Mouse (Mus musculus): ENCODE measurements around the gene Tmem50b. TPM values are rescaled to one million over a fixed set of nuclear protein-coding genes. Genes with fewer than 3 reads are reported as not detected.

The Tmem50b gene
- polyA plus RNA-seq, 1 experiment from 2014 or later = 112 TPM

DNA sequence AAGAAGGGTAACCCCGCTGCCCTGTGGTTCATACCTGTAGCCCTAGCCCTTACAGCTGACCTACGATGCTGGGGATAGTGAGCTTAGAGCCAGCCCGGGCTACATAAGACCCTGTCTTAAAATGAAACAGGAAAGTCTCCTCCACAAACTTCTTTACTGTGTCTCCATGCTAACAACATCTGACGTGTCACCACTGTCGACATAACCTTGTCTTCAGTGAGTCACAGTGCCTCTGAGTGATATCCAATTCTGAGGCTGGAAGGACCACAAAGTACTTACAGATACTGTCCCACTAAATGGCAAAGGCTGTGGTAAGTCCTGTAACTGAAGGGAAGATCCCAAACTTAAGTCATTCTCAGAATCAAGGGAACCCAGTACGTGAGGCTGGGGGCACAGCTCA is 11.4 kb downstream of the Tmem50b start:
- H3K36me3 ChIP-seq = peaks cover 30% of the 10 kb centered on the region
- no peaks in the 10 kb centered on the region for H3K27me3 ChIP-seq (replicated peaks)
- WGBS = 92% methylated on average over 6 of the region's 6 CpGs
- H3K27ac ChIP-seq (replicated peaks) = no peak overlapping the region
- H3K4me1 ChIP-seq = no peaks in the 10 kb centered on the region
- H3K9me3 ChIP-seq (replicated peaks) = no peaks in the 10 kb centered on the region
- ATAC-seq (ENCODE audit: low FRiP score) = no peak
- no peak overlapping the region for H3K9ac ChIP-seq (replicated peaks)
- no peak overlapping the region for H3K4me2 ChIP-seq
- no peak overlapping the region for H3K4me3 ChIP-seq (replicated peaks)

DNA sequence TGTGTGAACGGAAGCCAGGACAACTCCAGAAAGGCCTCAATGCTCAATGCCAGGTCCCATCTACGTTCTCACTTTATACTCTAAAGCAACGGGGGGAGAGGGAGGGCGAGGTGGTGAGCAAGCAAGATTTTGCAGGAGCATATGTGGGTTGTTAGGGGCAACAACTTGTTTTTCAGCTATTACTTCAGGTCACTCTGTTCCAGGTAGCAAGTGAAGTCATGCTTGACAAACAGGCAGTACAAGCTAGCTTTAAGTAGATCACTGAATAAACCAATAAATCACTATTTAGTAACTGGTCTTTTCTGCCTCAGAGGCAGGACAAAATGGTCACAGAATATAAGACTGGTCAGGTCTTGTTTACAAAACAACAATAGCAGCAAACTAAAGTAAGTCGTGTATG is 12.0 kb downstream of the Tmem50b start:
- WGBS = 91% methylated on average over 5 of the region's 5 CpGs
- no peaks in the 10 kb centered on the region for H3K27me3 ChIP-seq (replicated peaks)
- peaks cover 36% of the 10 kb centered on the region for H3K36me3 ChIP-seq
- H3K9me3 ChIP-seq (replicated peaks) = no peaks in the 10 kb centered on the region
- H3K9ac ChIP-seq (replicated peaks) = no peak overlapping the region
- no peak overlapping the region for H3K27ac ChIP-seq (replicated peaks)
- no peak overlapping the region for H3K4me2 ChIP-seq
- no peaks in the 10 kb centered on the region for H3K4me1 ChIP-seq
- no peak overlapping the region for H3K4me3 ChIP-seq (replicated peaks)
- no peak for ATAC-seq (ENCODE audit: low FRiP score)

DNA sequence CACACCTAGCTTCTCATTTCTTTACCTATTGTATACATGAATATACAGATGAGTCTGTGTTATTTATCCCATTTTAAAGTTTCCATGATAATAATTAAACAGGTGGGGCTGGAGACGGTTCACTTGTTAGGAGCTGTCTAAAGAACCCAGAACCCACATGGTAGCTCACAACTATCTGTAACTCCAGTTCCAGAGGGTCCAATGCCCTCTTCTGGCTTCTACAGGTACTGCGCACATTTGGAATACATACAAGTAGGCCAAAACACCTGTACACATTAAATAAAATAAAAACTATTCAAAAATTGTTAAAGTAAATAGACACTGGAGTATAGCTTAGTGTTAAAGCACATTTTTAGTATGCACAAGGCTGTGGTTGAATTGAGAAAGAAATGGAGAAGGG is 15.3 kb downstream of the Tmem50b start:
- H3K4me2 ChIP-seq = no peak overlapping the region
- no peaks in the 10 kb centered on the region for H3K27me3 ChIP-seq (replicated peaks)
- no peak overlapping the region for H3K9ac ChIP-seq (replicated peaks)
- no peak for ATAC-seq (ENCODE audit: low FRiP score)
- H3K9me3 ChIP-seq (replicated peaks) = no peaks in the 10 kb centered on the region
- H3K27ac ChIP-seq (replicated peaks) = no peak overlapping the region
- 0 out of 2 replicates have a peak, but pooled peaks cover 4% of the 10 kb centered on the region for H3K4me1 ChIP-seq
- peaks cover 54% of the 10 kb centered on the region for H3K36me3 ChIP-seq
- no peak overlapping the region for H3K4me3 ChIP-seq (replicated peaks)
- WGBS = 70% methylated on average over 2 of the region's 2 CpGs

DNA sequence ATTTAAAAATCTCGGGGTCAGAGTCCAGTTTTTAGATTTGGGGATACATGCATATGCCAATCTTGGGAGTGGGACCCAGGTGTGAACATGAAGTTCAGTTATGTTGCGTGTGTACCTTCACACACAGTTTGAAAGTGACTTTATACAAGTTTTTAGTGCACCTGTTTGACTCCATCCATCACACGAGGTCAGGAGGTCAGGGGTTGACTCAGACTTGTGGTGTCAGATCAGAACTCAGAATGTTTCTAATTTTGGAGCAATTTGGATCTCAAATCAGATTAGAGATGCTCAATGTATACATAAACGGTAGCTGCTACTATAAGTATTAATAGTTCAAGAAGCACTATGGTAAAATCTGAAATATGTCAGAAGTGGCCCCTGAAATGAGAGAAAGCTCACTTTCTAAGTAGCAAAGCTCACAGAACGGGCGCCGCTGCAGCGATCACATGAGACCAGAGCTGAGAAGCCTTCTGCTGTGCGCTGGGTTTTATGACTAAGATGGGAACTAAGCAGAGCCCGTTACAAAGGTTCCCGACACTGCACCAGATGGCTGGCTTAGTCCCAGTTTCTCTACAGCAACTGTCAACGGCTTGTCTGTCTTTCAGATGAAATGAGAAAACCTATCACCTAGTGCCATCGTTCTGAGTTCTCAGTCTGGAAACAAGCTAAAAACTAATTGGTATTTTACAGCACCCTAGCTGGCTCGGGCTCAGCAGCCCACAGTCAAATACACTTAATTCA is 18.4 kb downstream of the Tmem50b start:
- no peak overlapping the region for H3K4me2 ChIP-seq
- 0 out of 2 replicates have a peak, but pooled peaks cover 4% of the 10 kb centered on the region for H3K4me1 ChIP-seq
- no peak overlapping the region for H3K27ac ChIP-seq (replicated peaks)
- H3K9ac ChIP-seq (replicated peaks) = no peak overlapping the region
- 62% methylated on average over 14 of the region's 14 CpGs for WGBS
- no peaks in the 10 kb centered on the region for H3K9me3 ChIP-seq (replicated peaks)
- H3K27me3 ChIP-seq (replicated peaks) = no peaks in the 10 kb centered on the region
- ATAC-seq (ENCODE audit: low FRiP score) = no peak
- no peak overlapping the region for H3K4me3 ChIP-seq (replicated peaks)
- peaks cover 49% of the 10 kb centered on the region for H3K36me3 ChIP-seq

DNA sequence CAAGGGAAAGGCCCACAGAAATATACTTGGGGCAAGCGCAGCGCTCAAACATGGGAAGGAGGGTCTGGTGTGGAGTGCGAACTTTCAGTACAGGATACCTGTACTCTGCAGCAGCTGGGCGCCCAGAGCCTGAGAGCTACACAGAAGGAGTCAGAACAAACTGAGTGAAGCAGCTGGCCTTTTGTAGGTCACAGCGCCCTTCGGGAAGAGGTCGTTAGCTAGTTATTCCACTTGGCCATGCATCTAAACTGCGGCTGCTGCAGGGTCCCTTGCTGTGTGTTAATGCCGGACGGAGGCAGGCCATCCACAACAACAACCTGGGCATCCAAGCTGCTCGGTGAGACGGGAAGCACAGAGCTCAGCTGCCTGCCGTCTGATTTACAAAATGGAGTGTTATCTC is 22.4 kb downstream of the Tmem50b start:
- Histone ChIP-seq H3K27me3 (replicated peaks) (no peaks in the 10 kb centered on the region), H3K9me3 (replicated peaks) (no peaks in the 10 kb centered on the region), H3K36me3 (peaks cover 40% of the 10 kb centered on the region), H3K4me3 (replicated peaks) (no peak overlapping the region), H3K4me2 (no peak overlapping the region), H3K4me1 (0 out of 2 replicates have a peak, but pooled peaks cover 4% of the 10 kb centered on the region), H3K9ac (replicated peaks) (no peak overlapping the region), H3K27ac (replicated peaks) (no peak overlapping the region; the same call in 1 of the 2 replicates)
- 49% methylated on average over 13 of the region's 13 CpGs for WGBS
- no peak for ATAC-seq (ENCODE audit: low FRiP score)

DNA sequence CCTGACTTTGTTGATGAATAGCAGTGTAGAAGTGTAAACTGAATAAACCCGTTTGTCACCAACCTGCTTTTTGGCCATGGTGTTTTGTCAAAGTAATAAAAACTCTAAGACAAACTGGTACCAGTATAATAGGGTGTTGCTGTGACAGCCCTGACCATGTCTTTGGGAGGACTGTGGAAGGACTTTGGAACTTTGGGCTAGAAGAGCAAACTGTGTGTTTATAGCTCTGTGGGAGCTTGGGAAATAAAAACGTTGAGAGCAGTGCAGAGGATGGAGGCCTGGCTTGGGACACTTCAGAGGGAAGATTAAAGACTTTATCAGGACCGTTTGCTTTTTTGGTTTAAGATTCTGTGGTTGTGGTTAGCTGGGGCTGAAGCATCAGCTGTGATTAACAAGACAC is 26.5 kb downstream of the Tmem50b start:
- H3K9ac ChIP-seq (replicated peaks) = no peak overlapping the region
- no peak overlapping the region for H3K27ac ChIP-seq (replicated peaks)
- no peaks in the 10 kb centered on the region for H3K4me1 ChIP-seq
- no peaks in the 10 kb centered on the region for H3K27me3 ChIP-seq (replicated peaks)
- H3K9me3 ChIP-seq (replicated peaks) = no peaks in the 10 kb centered on the region
- peaks cover 14% of the 10 kb centered on the region for H3K36me3 ChIP-seq
- no peak overlapping the region for H3K4me2 ChIP-seq
- no peak overlapping the region for H3K4me3 ChIP-seq (replicated peaks)
- no peak for ATAC-seq (ENCODE audit: low FRiP score)
- WGBS = 66% methylated on average over 3 of the region's 3 CpGs

DNA sequence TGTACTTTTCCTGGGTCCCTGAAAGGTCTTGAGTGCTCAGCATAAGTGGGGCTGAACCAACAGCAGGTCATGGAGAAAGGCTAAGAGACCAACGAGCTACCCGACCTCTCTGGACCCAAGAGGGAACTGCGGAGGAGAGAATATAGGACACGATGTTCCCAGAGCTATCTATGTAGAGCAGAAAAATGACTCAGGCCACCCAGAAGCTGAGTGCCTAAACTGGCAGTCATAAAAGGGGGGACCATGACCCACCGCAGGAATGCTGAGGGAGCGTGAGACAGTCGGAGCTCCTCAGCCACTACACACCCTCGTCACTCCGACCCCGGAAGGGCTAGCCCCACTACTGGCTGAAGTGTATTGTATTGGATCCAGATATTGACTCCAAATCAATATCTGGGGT is 28.6 kb downstream of the Tmem50b start:
- no peak overlapping the region for H3K4me2 ChIP-seq
- H3K4me3 ChIP-seq (replicated peaks) = no peak overlapping the region
- H3K9me3 ChIP-seq (replicated peaks) = no peaks in the 10 kb centered on the region
- no peaks in the 10 kb centered on the region for H3K4me1 ChIP-seq
- H3K9ac ChIP-seq (replicated peaks) = no peak overlapping the region
- ATAC-seq (ENCODE audit: low FRiP score) = no peak
- H3K36me3 ChIP-seq = peaks cover 9% of the 10 kb centered on the region
- 87% methylated on average over 10 of the region's 10 CpGs for WGBS
- no peak overlapping the region for H3K27ac ChIP-seq (replicated peaks)
- no peaks in the 10 kb centered on the region for H3K27me3 ChIP-seq (replicated peaks)

DNA sequence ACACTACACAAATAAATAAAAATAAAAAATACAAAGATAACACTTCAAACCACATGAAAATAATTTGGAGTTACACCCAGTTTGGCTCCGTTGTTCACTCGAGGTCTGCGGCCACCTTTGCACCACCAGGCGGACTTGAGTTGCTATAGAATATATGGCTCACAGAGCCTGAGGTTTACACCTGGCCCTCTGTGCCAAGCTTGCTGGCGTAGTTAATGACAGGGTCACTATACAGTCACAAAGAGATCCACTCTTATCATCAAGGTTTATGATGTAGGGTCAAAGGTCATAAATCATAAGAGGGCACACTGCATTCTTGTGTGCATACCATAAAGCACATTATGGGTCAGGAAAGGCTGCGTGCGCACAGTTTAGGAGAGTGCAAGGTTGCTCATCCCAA is 31.6 kb downstream of the Tmem50b start:
- WGBS = 85% methylated on average over 7 of the region's 7 CpGs
- peaks cover 27% of the 10 kb centered on the region for H3K36me3 ChIP-seq
- H3K9me3 ChIP-seq (replicated peaks) = no peaks in the 10 kb centered on the region
- no peak overlapping the region for H3K27ac ChIP-seq (replicated peaks)
- no peaks in the 10 kb centered on the region for H3K4me1 ChIP-seq
- ATAC-seq (ENCODE audit: low FRiP score) = no peak
- no peaks in the 10 kb centered on the region for H3K27me3 ChIP-seq (replicated peaks)
- no peak overlapping the region for H3K9ac ChIP-seq (replicated peaks)
- H3K4me3 ChIP-seq (replicated peaks) = no peak overlapping the region
- no peak overlapping the region for H3K4me2 ChIP-seq

DNA sequence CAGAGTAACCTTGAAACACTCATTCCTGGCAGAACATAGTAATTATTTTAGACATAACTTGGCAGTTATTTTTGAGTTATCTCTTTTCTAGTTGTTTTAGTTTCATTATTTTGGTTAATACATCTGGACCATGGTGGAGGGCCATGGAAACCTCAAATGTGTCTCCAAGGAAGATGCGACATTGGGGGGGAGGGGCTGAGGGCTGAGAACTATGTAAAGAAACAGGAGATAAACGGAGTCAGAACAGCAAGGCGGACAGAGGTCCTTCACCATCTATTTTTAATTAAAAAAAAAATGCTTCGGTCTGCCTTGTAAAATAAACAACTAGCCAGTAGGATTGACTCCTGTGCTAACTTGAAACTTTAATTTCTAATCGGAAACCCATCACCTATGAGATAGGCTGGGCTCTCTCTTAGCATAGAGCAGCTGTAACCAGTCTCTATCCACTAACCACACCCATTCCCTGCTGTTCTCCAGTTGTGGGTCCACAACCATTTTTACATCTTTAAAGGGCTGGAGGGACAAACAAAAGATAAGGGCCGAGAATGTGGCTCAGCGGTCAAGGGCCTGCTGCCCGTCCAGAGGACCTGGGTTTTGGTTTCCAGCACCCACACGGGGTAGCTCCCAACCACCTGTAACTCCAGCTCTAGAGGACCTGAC is 32.2 kb downstream of the Tmem50b start:
- Histone ChIP-seq H3K27ac (replicated peaks) (no peak overlapping the region), H3K36me3 (peaks cover 30% of the 10 kb centered on the region), H3K4me1 (no peaks in the 10 kb centered on the region)

DNA sequence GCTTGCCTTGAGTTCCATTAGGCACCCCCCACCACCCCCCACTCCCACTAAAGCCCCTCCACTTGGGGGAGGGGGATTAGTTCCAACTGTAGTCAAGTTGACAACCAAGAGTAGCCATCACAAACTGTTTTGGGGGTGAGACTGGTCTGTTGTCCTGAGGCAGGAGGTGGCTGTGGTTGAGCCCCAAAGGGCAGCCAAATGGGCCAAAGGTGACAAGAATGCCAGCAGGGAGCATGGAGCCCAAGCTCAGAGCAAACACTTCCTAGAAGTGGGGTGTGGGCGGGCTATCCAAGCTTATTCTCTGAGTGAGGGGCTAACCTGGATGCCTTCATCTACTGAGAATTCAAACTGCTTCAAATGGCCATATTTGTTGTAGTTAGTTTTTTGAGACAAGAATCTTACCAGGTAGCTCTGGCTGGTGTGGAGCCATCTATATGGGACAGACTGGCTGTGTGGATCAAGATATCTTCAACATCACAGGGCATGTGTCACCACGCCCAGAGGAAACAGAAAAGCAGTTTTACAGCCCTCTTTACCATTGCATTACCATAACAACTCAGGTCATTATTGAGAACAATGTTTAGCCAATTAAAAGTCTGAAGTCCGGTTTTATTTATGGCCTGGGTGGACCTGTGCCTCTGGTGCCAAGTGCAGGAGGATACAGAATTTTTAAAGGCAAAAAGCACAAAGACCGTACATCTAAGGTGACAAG is 32.9 kb downstream of the Tmem50b start:
- Histone ChIP-seq H3K9me3 (replicated peaks) (no peaks in the 10 kb centered on the region), H3K4me1 (no peaks in the 10 kb centered on the region), H3K27me3 (replicated peaks) (no peaks in the 10 kb centered on the region), H3K4me3 (replicated peaks) (no peak overlapping the region), H3K9ac (replicated peaks) (no peak overlapping the region), H3K27ac (replicated peaks) (no peak overlapping the region), H3K36me3 (peaks cover 34% of the 10 kb centered on the region), H3K4me2 (no peak overlapping the region)
- 48% methylated on average over 4 of the region's 4 CpGs for WGBS
- no peak for ATAC-seq (ENCODE audit: low FRiP score)

More for the DNA sequence above, 32.2 kb downstream of the Tmem50b start:
- Histone ChIP-seq H3K9me3 (replicated peaks) (no peaks in the 10 kb centered on the region), H3K4me2 (no peak overlapping the region), H3K27me3 (replicated peaks) (no peaks in the 10 kb centered on the region), H3K9ac (replicated peaks) (no peak overlapping the region), H3K4me3 (replicated peaks) (no peak overlapping the region)
- ATAC-seq (ENCODE audit: low FRiP score) = no peak
- WGBS = 69% methylated on average over 9 of the region's 9 CpGs

DNA sequence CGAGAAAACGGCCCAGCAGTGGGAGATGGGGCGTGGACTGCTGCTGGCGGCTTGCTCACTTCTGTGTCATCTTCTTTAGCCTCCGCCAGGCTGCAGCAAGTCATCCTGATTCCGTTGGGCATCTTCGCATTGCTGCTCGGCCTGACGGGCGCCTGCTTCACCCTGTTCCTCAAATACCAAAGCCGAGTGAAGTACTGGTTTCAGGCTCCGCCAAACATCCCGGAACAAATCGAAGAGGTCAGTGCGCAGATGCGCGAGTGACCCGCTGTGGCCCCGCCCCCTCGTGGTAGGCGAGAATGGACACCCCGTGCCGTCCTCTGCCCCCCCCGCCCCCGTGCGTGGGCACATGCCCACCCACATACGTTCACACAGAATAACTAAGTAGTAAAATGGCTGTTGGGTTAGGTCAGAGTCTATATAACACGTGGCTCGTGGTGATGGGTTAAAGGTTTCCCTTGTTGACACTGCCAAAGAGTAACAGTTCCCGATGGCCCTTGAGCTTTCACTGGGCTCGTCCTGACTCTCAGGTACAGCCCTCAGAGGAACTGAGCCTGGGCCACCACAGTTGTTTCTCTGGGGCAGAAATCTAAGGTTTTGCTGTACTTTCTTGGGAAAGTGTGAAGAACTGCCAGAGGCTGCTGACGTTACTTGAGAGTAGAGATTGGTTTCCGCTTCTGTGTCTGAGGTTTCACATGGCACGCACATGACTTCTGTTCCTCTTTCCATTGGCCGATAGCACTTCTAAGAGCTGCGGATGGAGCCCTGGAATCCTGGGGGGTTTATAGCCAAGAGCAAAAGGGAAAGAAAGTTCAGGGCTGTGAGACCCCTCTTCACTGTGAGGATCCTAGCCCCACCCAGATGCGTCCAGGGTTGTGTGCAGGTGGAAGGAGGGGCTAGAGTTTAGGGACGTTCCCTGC is 35.8 kb downstream of the Tmem50b start:
- WGBS = 78% methylated on average over 38 of the region's 38 CpGs
- Histone ChIP-seq H3K4me3 (replicated peaks) (no peak overlapping the region), H3K9ac (replicated peaks) (no peak overlapping the region), H3K27me3 (replicated peaks) (no peaks in the 10 kb centered on the region), H3K27ac (replicated peaks) (no peak overlapping the region), H3K9me3 (replicated peaks) (no peaks in the 10 kb centered on the region), H3K4me2 (no peak overlapping the region), H3K4me1 (no peaks in the 10 kb centered on the region), H3K36me3 (peaks cover 47% of the 10 kb centered on the region)
- no peak for ATAC-seq (ENCODE audit: low FRiP score)

Data from neural tube, embryonic 15.5 days (tissue).